Mouse (Mus musculus) adrenal gland, adult 10 weeks (tissue): ENCODE measurements around the gene Hist1h4c. TPM values are rescaled to one million over a fixed set of nuclear protein-coding genes. Genes with fewer than 3 reads are reported as not detected.

Source experiments
- polyA plus RNA-seq: library from polyadenylated mRNA; stranded (reverse); fragments of 350-450 nt; fragmentation: Illumina TruSeq; extraction: RNeasy Lipid Tissue Mini Kit (QIAGEN cat#74804); gene quantifications from one replicate; pipeline ENCODE4 v1.2.3, GENCODE M21; 2014; ENCODE audit warnings: low read depth, low replicate concordance

The Hist1h4c gene
- not detected for polyA plus RNA-seq

GRCm38 (mm10) chr13:23698300-23698693, at the start of gene Hist1h4c:
Hist1h4c (minus strand) TSS chr13:23698454.

GRCm38 (mm10) chr13:23746201-23747080, 48.2 kb upstream of the Hist1h4c start, which contains the start of gene Hist1h2bb:
Hist1h2bb (plus strand) TSS chr13:23746734.

GRCm38 (mm10) chr13:23745381-23746161, 47.3 kb upstream of the Hist1h4c start, which contains the start of gene Hist1h3c:
Hist1h3c (minus strand) TSS chr13:23745602.

GRCm38 (mm10) chr13:23738677-23739068, 40.4 kb upstream of the Hist1h4c start, which contains the start of gene Hist1h1c:
Hist1h1c (plus strand) TSS chr13:23738808.

GRCm38 (mm10) chr13:23710374-23711089, 12.3 kb upstream of the Hist1h4c start, which contains the start of gene Hfe:
Hfe (minus strand) TSS chr13:23710854.

GRCm38 (mm10) chr13:23695514-23695913, 2.7 kb downstream of the Hist1h4c start, which contains the start of gene Hist1h1t:
Hist1h1t (plus strand) TSS chr13:23695814.

GRCm38 (mm10) chr13:23683755-23684281, 14.4 kb downstream of the Hist1h4c start, which contains the start of the genes Hist1h2ac and Hist1h2bc:
Hist1h2ac (minus strand) TSS chr13:23683948.
Hist1h2bc (plus strand) TSS chr13:23684199.

Other genes with a start within 250 kb of the Hist1h4c start
- not detected for gene Btn1a1, start 232.6 kb downstream of the Hist1h4c start, polyA plus RNA-seq
- not detected for gene Btn2a2, start 209.6 kb downstream of the Hist1h4c start, polyA plus RNA-seq
- not detected for gene Hist1h4h, start 167.4 kb downstream of the Hist1h4c start, polyA plus RNA-seq
- gene Hist1h2af, start 164.5 kb downstream of the Hist1h4c start, polyA plus RNA-seq, result not detected
- gene Hist1h3g, start 163.0 kb downstream of the Hist1h4c start, polyA plus RNA-seq, result not detected
- 2.7 TPM for gene Hist1h2bh, start 155.1 kb downstream of the Hist1h4c start, polyA plus RNA-seq
- gene Hist1h3f, start 154.4 kb downstream of the Hist1h4c start, polyA plus RNA-seq, result not detected
- not detected for gene Hist1h4f, start 146.8 kb downstream of the Hist1h4c start, polyA plus RNA-seq
- 0.70 TPM for gene Hist1h1d, start 145.2 kb downstream of the Hist1h4c start, polyA plus RNA-seq
- not detected for gene Hist1h3e, start 136.1 kb downstream of the Hist1h4c start, polyA plus RNA-seq
- gene Hist1h2ae, start 127.2 kb downstream of the Hist1h4c start, polyA plus RNA-seq, result not detected
- 2.4 TPM for gene Hist1h2bg, start 127.1 kb downstream of the Hist1h4c start, polyA plus RNA-seq
- gene Hist1h2bf, start 124.3 kb downstream of the Hist1h4c start, polyA plus RNA-seq, result not detected
- gene Hist1h2ad, start 124.1 kb downstream of the Hist1h4c start, polyA plus RNA-seq, result not detected
- gene Hist1h3d, start 122.7 kb downstream of the Hist1h4c start, polyA plus RNA-seq, result 2.2 TPM
- 0.76 TPM for gene Hist1h4d, start 116.9 kb downstream of the Hist1h4c start, polyA plus RNA-seq
- gene Hist1h2be, start 77.3 kb downstream of the Hist1h4c start, polyA plus RNA-seq, result 15.6 TPM
- gene Hist1h1e, start 75.9 kb downstream of the Hist1h4c start, polyA plus RNA-seq, result 1.3 TPM
- gene Hist1h2ac, start 14.5 kb downstream of the Hist1h4c start, polyA plus RNA-seq, result 1.7 TPM
- 322 TPM for gene Hist1h2bc, start 14.3 kb downstream of the Hist1h4c start, polyA plus RNA-seq
- not detected for gene Hist1h1t, start 2.6 kb downstream of the Hist1h4c start, polyA plus RNA-seq
- 85.7 TPM for gene Hfe, start 12.4 kb upstream of the Hist1h4c start, polyA plus RNA-seq
- 40.8 TPM for gene Hist1h1c, start 40.4 kb upstream of the Hist1h4c start, polyA plus RNA-seq
- not detected for gene Hist1h3c, start 47.1 kb upstream of the Hist1h4c start, polyA plus RNA-seq
- gene Hist1h2bb, start 48.3 kb upstream of the Hist1h4c start, polyA plus RNA-seq, result not detected
- gene Hist1h2ab, start 52.7 kb upstream of the Hist1h4c start, polyA plus RNA-seq, result not detected
- gene Hist1h3b, start 53.8 kb upstream of the Hist1h4c start, polyA plus RNA-seq, result not detected
- gene Hist1h4b, start 58.6 kb upstream of the Hist1h4c start, polyA plus RNA-seq, result not detected
- not detected for gene Hist1h4a, start 62.8 kb upstream of the Hist1h4c start, polyA plus RNA-seq
- gene Hist1h3a, start 63.9 kb upstream of the Hist1h4c start, polyA plus RNA-seq, result not detected
- gene Hist1h1a, start 65.2 kb upstream of the Hist1h4c start, polyA plus RNA-seq, result not detected
- 0.99 TPM for gene Trim38, start 71.5 kb upstream of the Hist1h4c start, polyA plus RNA-seq
- not detected for gene Slc17a2, start 108.5 kb upstream of the Hist1h4c start, polyA plus RNA-seq
- 0.64 TPM for gene Slc17a3, start 141.0 kb upstream of the Hist1h4c start, polyA plus RNA-seq
- not detected for gene Slc17a1, start 169.3 kb upstream of the Hist1h4c start, polyA plus RNA-seq
- 0.35 TPM for gene Slc17a4, start 216.6 kb upstream of the Hist1h4c start, polyA plus RNA-seq
- not detected for gene Hist1h2ba, start 235.7 kb upstream of the Hist1h4c start, polyA plus RNA-seq
- not detected for gene Hist1h2aa, start 236.0 kb upstream of the Hist1h4c start, polyA plus RNA-seq